Mouse (Mus musculus) olfactory bulb, adult 2 months (tissue): ENCODE results near the gene Hsp90ab1.

Source experiments
- CTCF ChIP-seq: fragments of 200-500 bp; IDR thresholded peaks from 2 replicates; pipeline ENCODE4 v1.5.1; 2012; ENCODE audit warnings: low read depth, mild to moderate bottlenecking, low read length, moderate library complexity; ENCODE audit not compliant: insufficient read depth
- POLR2A ChIP-seq: fragments of 200-500 bp; IDR thresholded peaks from 2 replicates; pipeline ENCODE4 v1.6.1; 2012; ENCODE audit warnings: mild to moderate bottlenecking, low read depth, low read length, moderate library complexity; ENCODE audit not compliant: insufficient read depth

DNA sequence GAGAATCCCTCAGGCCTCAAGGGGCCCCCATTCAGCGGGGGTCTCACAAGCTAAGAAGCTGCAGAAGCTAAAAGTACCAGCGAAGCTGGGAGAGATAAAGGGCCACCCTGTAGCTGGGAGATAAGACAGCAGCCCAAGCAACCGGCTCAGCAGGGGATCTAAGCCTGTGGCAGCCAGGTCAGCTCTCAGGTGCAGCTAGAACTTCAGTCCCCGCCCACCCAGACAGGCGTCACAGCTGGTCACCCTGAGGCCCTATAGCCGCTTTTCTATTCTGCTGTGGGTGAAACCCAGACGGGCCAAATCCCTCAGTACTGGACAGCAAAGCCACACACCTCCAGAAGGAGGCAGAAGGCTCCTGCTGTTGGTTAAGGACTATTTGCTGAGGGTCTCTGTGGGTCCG is 20.4 kb upstream of the Hsp90ab1 start:
- TF ChIP-seq CTCF (no peak), POLR2A (no peak)
